Mouse (Mus musculus): ENCODE measurements at regions not wholly inside any gene's neighbourhood (a gene's known extent, or its start where the extent isn't known, plus 50 kb on each side); places are given as distances from the start of the nearest gene placed in this dataset.

DNA sequence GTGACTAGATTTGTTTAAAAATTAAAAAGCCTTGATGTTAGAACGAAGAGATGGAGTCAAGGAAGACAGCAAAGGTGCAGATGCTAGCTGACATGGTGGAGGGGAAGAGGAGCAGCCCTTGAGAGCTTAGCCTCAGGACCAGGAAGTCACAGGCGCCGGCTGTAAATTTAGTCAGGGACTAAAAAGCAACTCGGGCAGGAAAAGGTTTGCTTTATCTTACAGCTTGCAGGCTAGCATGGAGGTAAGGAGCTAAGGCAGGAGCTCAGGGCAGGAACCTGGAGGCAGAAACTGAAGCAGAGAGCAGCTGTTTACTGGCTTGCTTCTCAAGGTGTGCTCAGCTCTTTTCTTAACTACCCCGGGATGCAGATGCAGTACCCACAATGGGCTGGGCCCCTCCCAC, 68.3 kb upstream of the Tmem150c start:
- no peak for TF ChIP-seq POLR2A (IDR thresholded peaks at IDR 0.05; ENCODE audit: borderline replicate concordance, control insufficient read depth, low read depth, low read length)
- no peak for TF ChIP-seq CTCF (IDR thresholded peaks at IDR 0.05; ENCODE audit: control insufficient read depth, insufficient read depth, low read length)

All from bone marrow, adult 2 months (tissue).